Mouse (Mus musculus) lung, adult 2 months (tissue): ENCODE measurements around the gene Dtd1.

ENCODE experiments used
- CTCF ChIP-seq: fragments of 200-500 bp; IDR thresholded peaks from 2 replicates; pipeline ENCODE4 v1.5.1; 2011; ENCODE audit warnings: mild to moderate bottlenecking, low read length, control low read depth; ENCODE audit not compliant: insufficient read depth
- POLR2A ChIP-seq: fragments of 200-500 bp; IDR thresholded peaks from 2 replicates; pipeline ENCODE4 v1.6.1; 2011; ENCODE audit warnings: low read depth, mild to moderate bottlenecking, control low read depth, low read length, borderline replicate concordance; ENCODE audit errors: extremely low read depth

DNA sequence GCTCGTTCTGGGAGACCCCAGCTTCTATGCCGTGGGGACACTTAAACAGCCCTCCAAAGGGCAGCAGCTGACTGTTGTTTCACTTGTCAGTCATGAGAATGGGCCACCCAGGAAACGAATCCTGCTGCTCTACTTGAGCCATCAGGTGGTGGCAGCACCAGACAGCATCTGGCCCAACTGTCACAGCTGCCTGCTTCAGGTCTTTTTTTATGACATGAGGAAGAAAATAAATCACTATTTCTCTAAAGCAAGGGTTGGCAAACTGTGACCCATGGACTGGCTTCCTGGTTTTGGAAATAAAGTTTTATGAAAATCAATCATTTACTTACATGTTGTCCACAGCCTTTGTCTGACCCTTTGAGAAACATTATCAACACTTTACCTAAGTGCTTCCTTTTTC lies 182.2 kb downstream of the Dtd1 start:
- no peak for TF ChIP-seq CTCF
- TF ChIP-seq POLR2A = no peak
